In genomic region chr9:23035901-23036610, GRCm38 (mm10) we compare ENCODE assay signal across 8 mouse cellular contexts.
A peak's percentile ranks its signal among the peaks of the same experiment; 100 is the strongest.
DNase-seq lines count a peak whose midpoint lies in the region; ATAC-seq and TF ChIP-seq lines count a peak whose summit lies in the region.

No protein-coding gene starts in this region.

- no peaks in the 10 kb centered on the region for H3K36me3 ChIP-seq in embryonic facial prominence, embryonic 10.5 days (replicated peaks)
- H3K36me3 ChIP-seq in hindbrain, embryonic 11.5 days (ENCODE audit: control insufficient read depth, insufficient read depth, low read length) = no peaks in the 10 kb centered on the region
- H3K36me3 ChIP-seq in limb, embryonic 12.5 days = no peaks in the 10 kb centered on the region
- no peaks in the 10 kb centered on the region for H3K36me3 ChIP-seq in stomach, postnatal 0 days (ENCODE audit: control insufficient read depth, insufficient read depth, low read length)

- TF ChIP-seq EP300 in stomach, postnatal 0 days (optimal IDR thresholded peaks at IDR 0.05) = no peak

- no peaks in the 10 kb centered on the region for H3K9me3 ChIP-seq in embryonic facial prominence, embryonic 10.5 days
- no peaks in the 10 kb centered on the region for H3K9me3 ChIP-seq in hindbrain, embryonic 11.5 days (ENCODE audit: control insufficient read depth, low read length)
- no peaks in the 10 kb centered on the region for H3K9me3 ChIP-seq in limb, embryonic 12.5 days
- no peaks in the 10 kb centered on the region for H3K9me3 ChIP-seq in stomach, postnatal 0 days (ENCODE audit: control insufficient read depth, low read length)

- H3K4me1 ChIP-seq in embryonic facial prominence, embryonic 10.5 days = peaks cover 32% of the 10 kb centered on the region
- peaks cover 4% of the 10 kb centered on the region for H3K4me1 ChIP-seq in hindbrain, embryonic 11.5 days (replicated peaks; ENCODE audit: control insufficient read depth, insufficient read depth, low read length)
- H3K4me1 ChIP-seq in limb, embryonic 12.5 days (replicated peaks) = peaks cover 46% of the 10 kb centered on the region
- H3K4me1 ChIP-seq in stomach, postnatal 0 days (replicated peaks; ENCODE audit: control insufficient read depth, insufficient read depth) = no peaks in the 10 kb centered on the region

- H3K27ac ChIP-seq in embryonic facial prominence, embryonic 10.5 days (replicated peaks) = peak overlapping the region; percentile 73
- no peak overlapping the region for H3K27ac ChIP-seq in hindbrain, embryonic 11.5 days (ENCODE audit: low read depth, low read length)
- peak overlapping the region; percentile 18; the same call in 1 of the 2 replicates for H3K27ac ChIP-seq in limb, embryonic 12.5 days
- no peak overlapping the region for H3K27ac ChIP-seq in stomach, postnatal 0 days (replicated peaks)

- no peak for ATAC-seq in hindbrain, embryonic 11.5 days (ENCODE audit: low FRiP score)
- no peak for ATAC-seq in limb, embryonic 12.5 days (ENCODE audit: insufficient number of reproducible peaks, insufficient read depth, low FRiP score, low TSS enrichment, low read depth)
- ATAC-seq in stomach, postnatal 0 days (ENCODE audit: low FRiP score, low TSS enrichment) = no peak

- H3K9ac ChIP-seq in hindbrain, embryonic 11.5 days (ENCODE audit: low read depth, low read length) = no peak overlapping the region; the same call in 1 of the 2 replicates
- peak overlapping the region; percentile 8; the same call in 1 of the 2 replicates for H3K9ac ChIP-seq in limb, embryonic 12.5 days (replicated peaks)
- H3K9ac ChIP-seq in stomach, postnatal 0 days (ENCODE audit: low read length) = no peak overlapping the region

- peaks cover 56% of the 10 kb centered on the region for H3K27me3 ChIP-seq in embryonic facial prominence, embryonic 10.5 days (replicated peaks; ENCODE audit: low read depth, poor library complexity, severe bottlenecking)
- no peaks in the 10 kb centered on the region; the same call in 1 of the 2 replicates for H3K27me3 ChIP-seq in hindbrain, embryonic 11.5 days (ENCODE audit: control insufficient read depth, insufficient read depth, low read length)
- no peaks in the 10 kb centered on the region; the same call in 1 of the 2 replicates for H3K27me3 ChIP-seq in limb, embryonic 12.5 days
- H3K27me3 ChIP-seq in stomach, postnatal 0 days (ENCODE audit: control insufficient read depth, insufficient read depth, low read length) = no peaks in the 10 kb centered on the region

- 7% methylated on average over 16 of the region's 16 CpGs for WGBS in embryonic facial prominence, embryonic 10.5 days
- WGBS in hindbrain, embryonic 11.5 days = 11% methylated on average over 16 of the region's 16 CpGs
- 5% methylated on average over 16 of the region's 16 CpGs for whole genome bisulfite sequencing in limb, embryonic 12.5 days
- WGBS in stomach, postnatal 0 days = 15% methylated on average over 16 of the region's 16 CpGs

- peak overlapping the region; percentile 25 for H3K4me2 ChIP-seq in hindbrain, embryonic 11.5 days (replicated peaks; ENCODE audit: low read depth, low read length)
- peak overlapping the region; percentile 52 for H3K4me2 ChIP-seq in limb, embryonic 12.5 days
- H3K4me2 ChIP-seq in stomach, postnatal 0 days (replicated peaks; ENCODE audit: low read depth) = peak overlapping the region; percentile 43

- no peak for TF ChIP-seq CTCF in stomach, postnatal 0 days (IDR thresholded peaks at IDR 0.05; ENCODE audit: low read depth)

- H3K4me3 ChIP-seq in embryonic facial prominence, embryonic 10.5 days = peak overlapping the region; percentile 51
- H3K4me3 ChIP-seq in hindbrain, embryonic 11.5 days (ENCODE audit: low read depth, low read length) = no peak overlapping the region
- peak overlapping the region; percentile 12 for H3K4me3 ChIP-seq in limb, embryonic 12.5 days (replicated peaks)
- H3K4me3 ChIP-seq in stomach, postnatal 0 days (ENCODE audit: low read depth, low read length) = peak overlapping the region; percentile 15; the same call in 1 of the 2 replicates

- intact Hi-C loops in heart, postnatal 25 days (cut with DNase I) = no loop called here

- DNase-seq in heart, adult 18-20 months = peak; percentile 18 to 30
- DNase-seq in heart, postnatal 25 days (ENCODE audit: low spot score) = no peak
- DNase-seq in embryonic facial prominence, embryonic 10.5 days (ENCODE audit: low spot score) = peak; percentile 44
- peak; percentile 38 for DNase-seq in hindbrain, embryonic 11.5 days (ENCODE audit: low spot score)
- peak; percentile 18 for DNase-seq in stomach, postnatal 0 days (ENCODE audit: low spot score)
- DNase-seq in right cerebral cortex, postnatal 25 days = no peak
- DNase-seq in ovary, postnatal 14 days (ENCODE audit: low spot score) = no peak

Comparison
In these comparisons a context has a peak if more than half of its experiments do, and no peak if none do; other contexts are left out.
1. DNase-seq: peak in heart, adult 18-20 months (2 of 2), embryonic facial prominence, embryonic 10.5 days (single experiment), hindbrain, embryonic 11.5 days (single experiment) and stomach, postnatal 0 days (single experiment); none in heart, postnatal 25 days (single experiment), right cerebral cortex, postnatal 25 days (single experiment) and ovary, postnatal 14 days (single experiment).
2. H3K27ac ChIP-seq: peak in embryonic facial prominence, embryonic 10.5 days (single experiment) and limb, embryonic 12.5 days (single experiment); none in hindbrain, embryonic 11.5 days (single experiment) and stomach, postnatal 0 days (single experiment).
3. Peak in every context shown above with its lines, with median percentiles within 50 percentile points of each other: H3K4me2 ChIP-seq.